Mouse (Mus musculus) midbrain, embryonic 11.5 days (tissue): ENCODE measurements around the gene Ubald2. TPM values are rescaled to one million over a fixed set of nuclear protein-coding genes. Genes with fewer than 3 reads are reported as not detected.

Source experiments
- ATAC-seq: fragments of 200-750 bp; cut with Nextera tagmentation; 2 replicates; pipeline ENCODE4 v1.8.0; 2017; ENCODE audit warnings: moderate TSS enrichment, moderate library complexity; ENCODE audit not compliant: low FRiP score
- DNase-seq: peaks from one replicate; pipeline ENCODE4 v3.0.0; 2015; ENCODE audit warnings: low spot score; ENCODE audit errors: missing footprints
- H3K27ac ChIP-seq: fragments of 300-500 bp; sonication (generic); 2 replicates; pipeline ENCODE4 v1.5.1; 2014; ENCODE audit warnings: low read depth, low read length
- H3K27me3 ChIP-seq: fragments of 300-500 bp; sonication (generic); 2 replicates; pipeline ENCODE4 v1.6.1; 2014; ENCODE audit warnings: mild to moderate bottlenecking, low read length, moderate library complexity, mixed read lengths; ENCODE audit not compliant: control insufficient read depth, insufficient read depth
- H3K36me3 ChIP-seq: fragments of 300-500 bp; sonication (generic); 2 replicates; pipeline ENCODE4 v1.6.1; 2014; ENCODE audit warnings: mild to moderate bottlenecking, low read length, moderate library complexity, mixed read lengths; ENCODE audit not compliant: control insufficient read depth, insufficient read depth
- H3K4me1 ChIP-seq: fragments of 300-500 bp; sonication (generic); 2 replicates; pipeline ENCODE4 v1.6.1; 2014; ENCODE audit warnings: low read length; ENCODE audit not compliant: control insufficient read depth, insufficient read depth
- H3K4me2 ChIP-seq: fragments of 300-500 bp; sonication (generic); 2 replicates; pipeline ENCODE4 v1.6.1; 2014; ENCODE audit warnings: mild to moderate bottlenecking, moderate library complexity
- H3K4me3 ChIP-seq: fragments of 300-500 bp; sonication (generic); 2 replicates; pipeline ENCODE4 v1.5.1; 2014; ENCODE audit warnings: low read depth, low read length
- H3K9ac ChIP-seq: fragments of 300-500 bp; sonication (generic); 2 replicates; pipeline ENCODE4 v1.6.1; 2014; ENCODE audit warnings: low read length
- H3K9me3 ChIP-seq: fragments of 300-500 bp; sonication (generic); 2 replicates; pipeline ENCODE4 v1.6.1; 2016; ENCODE audit warnings: low read length; ENCODE audit not compliant: control insufficient read depth
- WGBS: fragments of 180-500 bp; shearing (Covaris S2); extraction: QIAGEN DNeasy Blood & Tissue Kit; methylation state at CpG from one replicate; pipeline ENCODE4 v1.1.7; 2014; 5-methylcytosine and 5-hydroxymethylcytosine counted together
- polyA plus RNA-seq: library from polyadenylated mRNA; unstranded; fragments of >200 nt; fragmentation: Nextera tagmentation; extraction: Ambion mirVana; gene quantifications from 2 replicates; pipeline ENCODE4 v1.2.1, GENCODE M21; 2014

Gene Ubald2
- polyA plus RNA-seq, 1 experiment from 2014 or later, result 83.0 TPM

GRCm38 (mm10) chr11:116412904-116413630 is 20.8 kb upstream of the Ubald2 start, which contains the start of gene Rnf157:
Rnf157 (minus strand) TSS chr11:116413032.
- peak; percentile 98 for DNase-seq
- peak within 1 kb of the TSS; percentile 79 for H3K4me3 ChIP-seq
- no peaks in the 10 kb centered on the region for H3K9me3 ChIP-seq
- peak within 1 kb of the TSS; percentile 95 for H3K9ac ChIP-seq
- peak; percentile 97 for ATAC-seq
- peak within 1 kb of the TSS; percentile 99 for H3K4me2 ChIP-seq
- peaks cover 12% of the 10 kb centered on the region for H3K4me1 ChIP-seq
- no peaks in the 10 kb centered on the region for H3K36me3 ChIP-seq
- 2% methylated on average over 67 of the region's 82 CpGs for WGBS
- H3K27ac ChIP-seq, result peak within 1 kb of the TSS; percentile 23
- H3K27me3 ChIP-seq, result peaks cover 6% of the 10 kb centered on the region; the same call in 1 of the 2 replicates

- ATAC-seq (no peak), DNase-seq (no peak)
- Histone ChIP-seq H3K4me3 (peak overlapping the region; percentile 79), H3K9ac (peak overlapping the region; percentile 95), H3K4me1 (peaks cover 12% of the 10 kb centered on the region), H3K36me3 (no peaks in the 10 kb centered on the region), H3K27me3 (peaks cover 6% of the 10 kb centered on the region; the same call in 1 of the 2 replicates), H3K27ac (no peak overlapping the region), H3K4me2 (peak overlapping the region; percentile 99), H3K9me3 (no peaks in the 10 kb centered on the region)
- 87% methylated on average over 4 of the region's 4 CpGs for whole genome bisulfite sequencing
These were observed 20.3 kb upstream of the Ubald2 start for GRCm38 (mm10) chr11:116413631-116414022.

- H3K4me3 ChIP-seq, result no peak overlapping the region
- H3K9ac ChIP-seq, result no peak overlapping the region
- H3K9me3 ChIP-seq, result no peaks in the 10 kb centered on the region
- H3K36me3 ChIP-seq, result no peaks in the 10 kb centered on the region
- H3K27me3 ChIP-seq, result peaks cover 6% of the 10 kb centered on the region; the same call in 1 of the 2 replicates
- peaks cover 12% of the 10 kb centered on the region for H3K4me1 ChIP-seq
- WGBS, result 75% methylated on average over 6 of the region's 6 CpGs
- no peak overlapping the region for H3K27ac ChIP-seq
- ATAC-seq (no peak), DNase-seq (no peak)
- H3K4me2 ChIP-seq, result no peak overlapping the region
These were observed 17.5 kb upstream of the Ubald2 start for GRCm38 (mm10) chr11:116416196-116416943.

- H3K9ac ChIP-seq, result no peak overlapping the region
- no peak overlapping the region for H3K27ac ChIP-seq
- H3K4me1 ChIP-seq, result peaks cover 6% of the 10 kb centered on the region
- WGBS, result 85% methylated on average over 5 of the region's 5 CpGs
- no peaks in the 10 kb centered on the region for H3K36me3 ChIP-seq
- H3K4me3 ChIP-seq, result no peak overlapping the region
- no peaks in the 10 kb centered on the region for H3K9me3 ChIP-seq
- DNase-seq (no peak), ATAC-seq (no peak)
- H3K4me2 ChIP-seq, result no peak overlapping the region
- H3K27me3 ChIP-seq, result peaks cover 3% of the 10 kb centered on the region; the same call in 1 of the 2 replicates
These were observed 16.8 kb upstream of the Ubald2 start for GRCm38 (mm10) chr11:116417054-116417453.

- Histone ChIP-seq H3K27ac (no peak overlapping the region), H3K36me3 (no peaks in the 10 kb centered on the region), H3K9me3 (no peaks in the 10 kb centered on the region), H3K4me2 (no peak overlapping the region), H3K9ac (0 out of 2 replicates have a peak overlapping the region, but pooled peaks have one; percentile 3), H3K27me3 (no peaks in the 10 kb centered on the region), H3K4me1 (peaks cover 2% of the 10 kb centered on the region), H3K4me3 (no peak overlapping the region)
- DNase-seq (no peak), ATAC-seq (no peak)
- WGBS, result 9% methylated on average over 2 of the region's 2 CpGs
These were observed 15.6 kb upstream of the Ubald2 start for GRCm38 (mm10) chr11:116418194-116418840.

- H3K4me3 ChIP-seq, result no peak overlapping the region
- H3K4me2 ChIP-seq, result no peak overlapping the region
- no peaks in the 10 kb centered on the region for H3K4me1 ChIP-seq
- no peak for ATAC-seq
- H3K36me3 ChIP-seq, result no peaks in the 10 kb centered on the region
- no peaks in the 10 kb centered on the region for H3K27me3 ChIP-seq
- WGBS, result 80% methylated on average over 6 of the region's 6 CpGs
- no peak overlapping the region for H3K9ac ChIP-seq
- no peak for DNase-seq
- H3K27ac ChIP-seq, result no peak overlapping the region
- no peaks in the 10 kb centered on the region for H3K9me3 ChIP-seq
These were observed 14.9 kb upstream of the Ubald2 start for GRCm38 (mm10) chr11:116418841-116419462.

GRCm38 (mm10) chr11:116421102-116421501 is 12.8 kb upstream of the Ubald2 start:
- WGBS, result 74% methylated on average over 6 of the region's 6 CpGs
- H3K4me2 ChIP-seq, result no peak overlapping the region

GRCm38 (mm10) chr11:116422562-116422961 is 11.3 kb upstream of the Ubald2 start:
- WGBS, result 83% methylated on average over 2 of the region's 2 CpGs
- DNase-seq (no peak), ATAC-seq (no peak)

More at GRCm38 (mm10) chr11:116421102-116421501, 12.8 kb upstream of the Ubald2 start:
- H3K9me3 ChIP-seq, result no peaks in the 10 kb centered on the region
- H3K27me3 ChIP-seq, result no peaks in the 10 kb centered on the region
- H3K27ac ChIP-seq, result no peak overlapping the region
- ATAC-seq, result no peak
- no peaks in the 10 kb centered on the region for H3K4me1 ChIP-seq
- no peaks in the 10 kb centered on the region for H3K36me3 ChIP-seq
- no peak for DNase-seq
- no peak overlapping the region for H3K4me3 ChIP-seq
- no peak overlapping the region for H3K9ac ChIP-seq

More at GRCm38 (mm10) chr11:116422562-116422961, 11.3 kb upstream of the Ubald2 start:
- Histone ChIP-seq H3K4me3 (no peak overlapping the region), H3K27ac (no peak overlapping the region), H3K36me3 (no peaks in the 10 kb centered on the region), H3K4me1 (no peaks in the 10 kb centered on the region), H3K9ac (no peak overlapping the region), H3K4me2 (no peak overlapping the region), H3K27me3 (no peaks in the 10 kb centered on the region), H3K9me3 (no peaks in the 10 kb centered on the region)
